Mouse (Mus musculus): Measurements from ENCODE around the gene Pou3f3. TPM values are rescaled to one million over a fixed set of nuclear protein-coding genes. Genes with fewer than 3 reads are reported as not detected.

Gene Pou3f3
- polyA plus RNA-seq, 2 experiments: 0.01 TPM; not detected in 1

- Histone ChIP-seq H3K27me3 (ENCODE audit: control insufficient read depth, insufficient read depth, low read length) (peaks cover 36% of the 10 kb centered on the region), H3K4me3 (ENCODE audit: insufficient read depth in 1 of 2, low read depth in 2 of 2, low read length in 2 of 2) (no peak overlapping the region), H3K9me3 (ENCODE audit: control insufficient read depth, low read length) (no peaks in the 10 kb centered on the region), H3K9ac (replicated peaks) (no peak overlapping the region), H3K36me3 (replicated peaks; ENCODE audit: control insufficient read depth, insufficient read depth, low read depth) (no peaks in the 10 kb centered on the region), H3K4me2 (ENCODE audit: low read depth) (no peak overlapping the region), H3K27ac (no peak overlapping the region), H3K4me1 (replicated peaks; ENCODE audit: control insufficient read depth in 2 of 2, insufficient read depth in 2 of 2, low read length in 1 of 2) (no peaks in the 10 kb centered on the region)
- no peak for TF ChIP-seq CTCF (IDR thresholded peaks at IDR 0.05; ENCODE audit: low read depth)
- no peak for TF ChIP-seq EP300 (IDR thresholded peaks at IDR 0.05; ENCODE audit: low read depth)
- DNase-seq (ENCODE audit: low read depth in 3 of 3, low spot score in 3 of 3) (no peak), ATAC-seq (ENCODE audit: insufficient read depth) (no peak)
- 57% methylated on average over 5 of the region's 5 CpGs for WGBS (ENCODE audit: insufficient replicate concordance)
Measured at GRCm38 (mm10) chr1:42681762-42682161, 13.8 kb upstream of the Pou3f3 start.

GRCm38 (mm10) chr1:42683861-42684260, 11.7 kb upstream of the Pou3f3 start:
- H3K9ac ChIP-seq (replicated peaks): no peak overlapping the region
- H3K9me3 ChIP-seq (ENCODE audit: control insufficient read depth, low read length): no peaks in the 10 kb centered on the region
- H3K4me2 ChIP-seq (ENCODE audit: low read depth): no peak overlapping the region
- DNase-seq (ENCODE audit: low read depth in 3 of 3, low spot score in 3 of 3) (no peak), ATAC-seq (ENCODE audit: insufficient read depth) (no peak)
- peaks cover 57% of the 10 kb centered on the region for H3K27me3 ChIP-seq (ENCODE audit: control insufficient read depth, insufficient read depth, low read length)
- H3K4me1 ChIP-seq (replicated peaks; ENCODE audit: control insufficient read depth in 2 of 2, insufficient read depth in 2 of 2, low read length in 1 of 2): no peaks in the 10 kb centered on the region
- no peaks in the 10 kb centered on the region for H3K36me3 ChIP-seq (replicated peaks; ENCODE audit: control insufficient read depth, insufficient read depth, low read depth)
- no peak overlapping the region for H3K27ac ChIP-seq
- no peak for TF ChIP-seq CTCF (IDR thresholded peaks at IDR 0.05; ENCODE audit: low read depth)
- no peak for TF ChIP-seq EP300 (IDR thresholded peaks at IDR 0.05; ENCODE audit: low read depth)
- no peak overlapping the region for H3K4me3 ChIP-seq (ENCODE audit: insufficient read depth in 1 of 2, low read depth in 2 of 2, low read length in 2 of 2)
- WGBS (ENCODE audit: insufficient replicate concordance): 2% methylated on average over 6 of the region's 6 CpGs

GRCm38 (mm10) chr1:42684345-42684744, 11.2 kb upstream of the Pou3f3 start:
- Histone ChIP-seq H3K4me2 (ENCODE audit: low read depth) (no peak overlapping the region), H3K27ac (no peak overlapping the region), H3K36me3 (replicated peaks; ENCODE audit: control insufficient read depth, insufficient read depth, low read depth) (no peaks in the 10 kb centered on the region), H3K4me3 (ENCODE audit: insufficient read depth in 1 of 2, low read depth in 2 of 2, low read length in 2 of 2) (no peak overlapping the region), H3K9me3 (ENCODE audit: control insufficient read depth, low read length) (no peaks in the 10 kb centered on the region), H3K4me1 (replicated peaks; ENCODE audit: control insufficient read depth in 2 of 2, insufficient read depth in 2 of 2, low read length in 1 of 2) (no peaks in the 10 kb centered on the region), H3K9ac (replicated peaks) (no peak overlapping the region), H3K27me3 (ENCODE audit: control insufficient read depth, insufficient read depth, low read length) (peaks cover 62% of the 10 kb centered on the region)
- ATAC-seq (ENCODE audit: insufficient read depth) (no peak), DNase-seq (ENCODE audit: low read depth in 3 of 3, low spot score in 3 of 3) (no peak)
- WGBS (ENCODE audit: insufficient replicate concordance): 6% methylated on average over 27 of the region's 27 CpGs
- TF ChIP-seq CTCF (IDR thresholded peaks at IDR 0.05; ENCODE audit: low read depth) (no peak), EP300 (IDR thresholded peaks at IDR 0.05; ENCODE audit: low read depth) (no peak)

GRCm38 (mm10) chr1:42684783-42685182, 10.8 kb upstream of the Pou3f3 start:
- Histone ChIP-seq H3K27me3 (ENCODE audit: control insufficient read depth, insufficient read depth, low read length) (peaks cover 66% of the 10 kb centered on the region), H3K9me3 (ENCODE audit: control insufficient read depth, low read length) (no peaks in the 10 kb centered on the region), H3K36me3 (replicated peaks; ENCODE audit: control insufficient read depth, insufficient read depth, low read depth) (no peaks in the 10 kb centered on the region), H3K4me3 (ENCODE audit: insufficient read depth in 1 of 2, low read depth in 2 of 2, low read length in 2 of 2) (no peak overlapping the region), H3K4me1 (replicated peaks; ENCODE audit: control insufficient read depth in 2 of 2, insufficient read depth in 2 of 2, low read length in 1 of 2) (no peaks in the 10 kb centered on the region), H3K4me2 (ENCODE audit: low read depth) (no peak overlapping the region), H3K9ac (replicated peaks) (no peak overlapping the region), H3K27ac (no peak overlapping the region)
- no peak for ATAC-seq (ENCODE audit: insufficient read depth)
- no peak for DNase-seq (ENCODE audit: low read depth in 3 of 3, low spot score in 3 of 3)
- 2% methylated on average over 21 of the region's 21 CpGs for WGBS (ENCODE audit: insufficient replicate concordance)
- TF ChIP-seq EP300 (IDR thresholded peaks at IDR 0.05; ENCODE audit: low read depth) (no peak), CTCF (IDR thresholded peaks at IDR 0.05; ENCODE audit: low read depth) (no peak)

- 2% methylated on average over 11 of the region's 11 CpGs for WGBS (ENCODE audit: insufficient replicate concordance)
- Histone ChIP-seq H3K27ac (no peak overlapping the region), H3K27me3 (ENCODE audit: control insufficient read depth, insufficient read depth, low read length) (peaks cover 71% of the 10 kb centered on the region), H3K36me3 (replicated peaks; ENCODE audit: control insufficient read depth, insufficient read depth, low read depth) (no peaks in the 10 kb centered on the region), H3K4me1 (replicated peaks; ENCODE audit: control insufficient read depth in 2 of 2, insufficient read depth in 2 of 2, low read length in 1 of 2) (no peaks in the 10 kb centered on the region), H3K4me2 (ENCODE audit: low read depth) (no peak overlapping the region), H3K4me3 (ENCODE audit: insufficient read depth in 1 of 2, low read depth in 2 of 2, low read length in 2 of 2) (no peak overlapping the region), H3K9ac (replicated peaks) (no peak overlapping the region), H3K9me3 (ENCODE audit: control insufficient read depth, low read length) (no peaks in the 10 kb centered on the region)
- TF ChIP-seq EP300 (IDR thresholded peaks at IDR 0.05; ENCODE audit: low read depth): no peak
- no peak for TF ChIP-seq CTCF (IDR thresholded peaks at IDR 0.05; ENCODE audit: low read depth)
- ATAC-seq (ENCODE audit: insufficient read depth): no peak
- DNase-seq (ENCODE audit: low read depth in 3 of 3, low spot score in 3 of 3): no peak
Measured at GRCm38 (mm10) chr1:42685321-42685960, 10.1 kb upstream of the Pou3f3 start.

Measured in liver, embryonic 14.5 days (tissue).